Mouse (Mus musculus): Measurements from ENCODE around the gene Gm45623.

The Gm45623 gene

GRCm38 (mm10) chr13:56753192-56753951 lies at the start of gene Gm45623:
TSS of gene Gm45623 (minus strand) at chr13:56753827.
- TF ChIP-seq GATA4 (IDR thresholded peaks at IDR 0.05; ENCODE audit: insufficient replicate concordance, low read length), result no peak

GRCm38 (mm10) chr13:56797459-56797858 lies 43.8 kb upstream of the Gm45623 start:
- no peak for TF ChIP-seq GATA4 (IDR thresholded peaks at IDR 0.05; ENCODE audit: insufficient replicate concordance, low read length)

GRCm38 (mm10) chr13:56795501-56795900 lies 41.9 kb upstream of the Gm45623 start:
- no peak for TF ChIP-seq GATA4 (IDR thresholded peaks at IDR 0.05; ENCODE audit: insufficient replicate concordance, low read length)

- no peak for TF ChIP-seq GATA4 (IDR thresholded peaks at IDR 0.05; ENCODE audit: insufficient replicate concordance, low read length)
Observed at GRCm38 (mm10) chr13:56794441-56794840, 40.8 kb upstream of the Gm45623 start.

- no peak for TF ChIP-seq GATA4 (IDR thresholded peaks at IDR 0.05; ENCODE audit: insufficient replicate concordance, low read length)
Observed at GRCm38 (mm10) chr13:56792844-56793243, 39.2 kb upstream of the Gm45623 start.

- no peak for TF ChIP-seq GATA4 (IDR thresholded peaks at IDR 0.05; ENCODE audit: insufficient replicate concordance, low read length)
Observed at GRCm38 (mm10) chr13:56790683-56791082, 37.1 kb upstream of the Gm45623 start.

GRCm38 (mm10) chr13:56782621-56783020 lies 29.0 kb upstream of the Gm45623 start:
- no peak for TF ChIP-seq GATA4 (IDR thresholded peaks at IDR 0.05; ENCODE audit: insufficient replicate concordance, low read length)

GRCm38 (mm10) chr13:56781697-56782096 lies 28.1 kb upstream of the Gm45623 start:
- TF ChIP-seq GATA4 (IDR thresholded peaks at IDR 0.05; ENCODE audit: insufficient replicate concordance, low read length), result no peak

GRCm38 (mm10) chr13:56780746-56781469 lies 27.3 kb upstream of the Gm45623 start:
- TF ChIP-seq GATA4 (IDR thresholded peaks at IDR 0.05; ENCODE audit: insufficient replicate concordance, low read length), result no peak

GRCm38 (mm10) chr13:56774304-56774703 lies 20.7 kb upstream of the Gm45623 start:
- TF ChIP-seq GATA4 (IDR thresholded peaks at IDR 0.05; ENCODE audit: insufficient replicate concordance, low read length), result no peak

- no peak for TF ChIP-seq GATA4 (IDR thresholded peaks at IDR 0.05; ENCODE audit: insufficient replicate concordance, low read length)
Observed at GRCm38 (mm10) chr13:56773262-56773870, 19.7 kb upstream of the Gm45623 start.

GRCm38 (mm10) chr13:56772592-56772991 lies 19.0 kb upstream of the Gm45623 start:
- TF ChIP-seq GATA4 (IDR thresholded peaks at IDR 0.05; ENCODE audit: insufficient replicate concordance, low read length), result no peak

GRCm38 (mm10) chr13:56770786-56771185 lies 17.2 kb upstream of the Gm45623 start:
- TF ChIP-seq GATA4 (IDR thresholded peaks at IDR 0.05; ENCODE audit: insufficient replicate concordance, low read length), result no peak

- no peak for TF ChIP-seq GATA4 (IDR thresholded peaks at IDR 0.05; ENCODE audit: insufficient replicate concordance, low read length)
Observed at GRCm38 (mm10) chr13:56770136-56770578, 16.5 kb upstream of the Gm45623 start.

GRCm38 (mm10) chr13:56769431-56769830 lies 15.8 kb upstream of the Gm45623 start:
- TF ChIP-seq GATA4 (IDR thresholded peaks at IDR 0.05; ENCODE audit: insufficient replicate concordance, low read length), result no peak

GRCm38 (mm10) chr13:56766211-56766610 lies 12.6 kb upstream of the Gm45623 start:
- no peak for TF ChIP-seq GATA4 (IDR thresholded peaks at IDR 0.05; ENCODE audit: insufficient replicate concordance, low read length)

All from liver, adult (tissue).